Mouse (Mus musculus): ENCODE measurements around the gene Krt10. TPM values are rescaled to one million over a fixed set of nuclear protein-coding genes. Genes with fewer than 3 reads are reported as not detected.

The Krt10 gene
- 18.6 and 25.3 TPM in 2 replicates for polyA plus RNA-seq (2016; fragmentation: Nextera tagmentation; extraction: Ambion mirVana)

DNA sequence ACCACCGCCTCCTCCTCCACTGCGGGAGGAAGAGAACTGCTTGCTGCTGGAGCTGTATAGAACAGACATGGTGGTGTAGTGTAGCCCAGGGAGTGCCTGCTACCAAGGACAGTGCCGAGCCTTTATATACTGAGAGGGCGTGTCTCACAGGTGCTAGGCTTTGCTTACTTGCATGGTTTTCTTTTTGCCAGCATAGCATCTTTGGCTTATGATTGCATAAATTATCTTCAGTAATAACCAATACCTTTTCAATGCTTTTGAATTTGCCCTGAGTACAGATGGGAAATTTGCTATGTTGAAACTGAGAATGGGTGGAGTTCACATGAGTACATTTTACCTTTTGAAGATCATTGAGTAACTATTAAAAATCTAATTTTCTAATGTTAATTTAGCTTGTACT is at the start of gene Krt10:
Gene Krt10 (minus strand): TSS at position 101 of the 400 bp plus-strand sequence.
- no peak for DNase-seq (ENCODE audit: low spot score)
- 0 out of 2 replicates have a peak, but pooled peaks cover 7% of the 10 kb centered on the region for H3K4me1 ChIP-seq
- no peak within 1 kb of the TSS for H3K4me3 ChIP-seq
- H3K27me3 ChIP-seq (replicated peaks; ENCODE audit: low read depth, poor library complexity, severe bottlenecking) = 0 out of 2 replicates have a peak, but pooled peaks cover 3% of the 10 kb centered on the region
- H3K36me3 ChIP-seq (replicated peaks) = peaks cover 10% of the 10 kb centered on the region
- WGBS = 85% methylated on average over 4 of the region's 4 CpGs
- H3K27ac ChIP-seq (replicated peaks) = no peak within 1 kb of the TSS
- H3K9me3 ChIP-seq = no peaks in the 10 kb centered on the region

DNA sequence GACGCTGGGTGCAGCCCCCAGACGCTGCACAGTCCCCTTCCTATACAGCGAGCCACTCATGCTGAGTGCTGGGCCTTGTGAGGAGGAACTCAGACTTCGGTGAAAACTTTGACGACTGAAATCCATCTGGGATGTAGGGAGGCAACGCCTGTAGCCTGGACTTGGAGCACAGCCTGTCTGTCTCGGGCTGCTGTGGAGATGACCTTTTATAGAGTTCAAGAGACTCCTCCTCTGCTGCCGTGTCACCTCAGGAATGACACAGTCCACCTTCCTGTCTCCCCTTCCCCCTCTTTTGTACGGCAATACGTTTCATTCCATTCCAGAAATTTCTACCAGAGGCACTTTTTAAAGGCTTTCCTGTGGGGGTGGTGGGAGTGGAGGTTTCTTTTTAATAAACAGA is 48.8 kb upstream of the Krt10 start, which contains the start of gene Krt20:
Gene Krt20 (minus strand): TSS at position 179 of the 400 bp plus-strand sequence.
- 49% methylated on average over 10 of the region's 10 CpGs for WGBS
- Histone ChIP-seq H3K4me3 (no peak within 1 kb of the TSS), H3K36me3 (replicated peaks) (no peaks in the 10 kb centered on the region), H3K4me1 (peaks cover 20% of the 10 kb centered on the region), H3K27me3 (replicated peaks; ENCODE audit: low read depth, poor library complexity, severe bottlenecking) (no peaks in the 10 kb centered on the region), H3K9me3 (no peaks in the 10 kb centered on the region), H3K27ac (replicated peaks) (peak within 1 kb of the TSS; percentile 35; the same call in 1 of the 2 replicates)
- DNase-seq (ENCODE audit: low spot score) = no peak

DNA sequence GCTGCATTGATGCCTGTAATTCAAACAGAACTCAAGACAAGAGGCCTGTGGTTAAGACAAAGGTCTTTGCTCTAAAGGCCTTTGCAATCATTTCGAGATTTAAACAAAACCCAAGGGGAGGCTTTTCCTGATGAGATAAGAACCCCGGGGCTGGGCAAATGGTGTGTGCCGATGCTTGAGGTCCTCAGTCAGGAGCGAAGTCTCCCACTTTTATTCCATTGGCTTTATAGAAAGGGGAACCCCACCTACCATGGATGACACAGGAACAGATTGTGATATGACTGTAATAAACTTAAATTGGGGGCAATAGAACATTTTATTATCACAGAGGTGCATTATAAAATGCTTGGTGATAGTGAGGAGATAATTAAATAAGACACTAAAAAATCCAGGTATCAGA is 47.5 kb upstream of the Krt10 start:
- DNase-seq (ENCODE audit: low spot score) = no peak
- Histone ChIP-seq H3K4me1 (peaks cover 20% of the 10 kb centered on the region), H3K27me3 (replicated peaks; ENCODE audit: low read depth, poor library complexity, severe bottlenecking) (no peaks in the 10 kb centered on the region), H3K36me3 (replicated peaks) (no peaks in the 10 kb centered on the region), H3K27ac (replicated peaks) (no peak overlapping the region), H3K9me3 (no peaks in the 10 kb centered on the region), H3K4me3 (no peak overlapping the region)
- 75% methylated on average over 4 of the region's 4 CpGs for WGBS

DNA sequence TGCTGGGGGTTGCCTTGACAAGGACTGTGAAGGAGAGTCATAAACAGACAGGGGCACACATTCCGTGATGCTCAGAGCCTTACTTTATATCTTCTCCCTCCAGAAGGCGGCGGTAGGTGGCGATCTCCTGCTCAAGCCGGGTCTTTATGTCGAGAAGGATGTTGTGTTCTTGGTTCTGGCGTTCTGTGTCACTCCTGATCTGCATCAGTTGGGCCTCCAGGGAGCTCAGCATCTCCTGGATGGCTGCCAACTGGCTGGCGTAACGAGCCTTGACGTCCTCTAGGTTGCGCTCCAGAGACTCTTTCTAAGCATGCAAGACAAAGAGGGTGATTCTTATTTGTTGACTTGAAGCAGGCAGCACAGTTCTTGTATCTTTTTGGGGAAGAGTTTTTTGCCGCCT is 41.5 kb upstream of the Krt10 start:
- no peaks in the 10 kb centered on the region; the same call in 1 of the 2 replicates for H3K4me1 ChIP-seq
- peak; percentile 16 for DNase-seq (ENCODE audit: low spot score)
- no peaks in the 10 kb centered on the region for H3K36me3 ChIP-seq (replicated peaks)
- 56% methylated on average over 12 of the region's 12 CpGs for whole genome bisulfite sequencing
- H3K27me3 ChIP-seq (replicated peaks; ENCODE audit: low read depth, poor library complexity, severe bottlenecking) = no peaks in the 10 kb centered on the region
- H3K9me3 ChIP-seq = no peaks in the 10 kb centered on the region
- H3K4me3 ChIP-seq = no peak overlapping the region
- H3K27ac ChIP-seq (replicated peaks) = no peak overlapping the region

DNA sequence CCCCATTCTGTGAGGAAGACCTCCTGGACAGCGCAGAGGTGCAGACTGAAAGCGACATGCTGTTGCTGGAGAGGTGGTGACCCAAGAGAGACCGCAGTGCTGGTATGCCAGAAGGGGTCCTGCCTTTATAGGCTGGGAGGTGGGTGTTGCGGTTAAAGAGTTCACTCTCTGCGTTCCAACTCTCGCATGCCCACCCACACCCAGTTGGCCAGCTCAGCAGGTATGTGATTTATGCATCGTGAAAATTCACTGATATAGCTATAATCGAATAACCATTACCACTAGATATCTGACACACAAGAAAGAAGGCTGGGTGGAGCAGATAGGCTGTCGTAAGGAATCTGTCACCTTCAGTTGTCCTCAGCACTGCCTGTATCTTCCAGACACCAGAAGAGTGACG is 33.0 kb upstream of the Krt10 start, which contains the start of gene Krt12:
Gene Krt12 (minus strand): TSS at position 101 of the 400 bp plus-strand sequence.
- Histone ChIP-seq H3K4me1 (0 out of 2 replicates have a peak, but pooled peaks cover 2% of the 10 kb centered on the region), H3K27me3 (replicated peaks; ENCODE audit: low read depth, poor library complexity, severe bottlenecking) (no peaks in the 10 kb centered on the region), H3K36me3 (replicated peaks) (no peaks in the 10 kb centered on the region), H3K4me3 (no peak within 1 kb of the TSS), H3K9me3 (no peaks in the 10 kb centered on the region), H3K27ac (replicated peaks) (no peak within 1 kb of the TSS)
- no peak for DNase-seq (ENCODE audit: low spot score)
- WGBS = 88% methylated on average over 10 of the region's 10 CpGs

DNA sequence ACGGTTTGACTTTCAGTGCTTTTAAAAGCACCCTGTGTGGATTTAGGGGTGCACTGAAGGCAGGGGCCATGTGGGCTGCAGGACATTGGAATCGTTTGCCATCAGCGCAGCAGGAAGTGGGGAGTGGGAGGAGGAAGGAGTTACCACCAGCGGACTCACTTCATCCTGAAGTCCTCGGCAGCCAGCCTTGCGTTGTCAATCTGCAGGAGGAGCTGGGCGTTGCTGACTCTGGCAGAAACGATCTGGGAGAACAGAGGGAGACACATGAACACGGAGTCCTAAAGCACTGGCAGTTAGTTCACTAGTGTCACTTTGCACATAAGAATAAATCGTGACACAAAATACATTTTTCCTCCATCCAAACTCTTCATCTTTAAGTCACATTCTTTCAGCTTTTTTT is 31.4 kb upstream of the Krt10 start:
- Histone ChIP-seq H3K27ac (replicated peaks) (no peak overlapping the region), H3K4me3 (no peak overlapping the region), H3K9me3 (no peaks in the 10 kb centered on the region), H3K4me1 (0 out of 2 replicates have a peak, but pooled peaks cover 2% of the 10 kb centered on the region), H3K36me3 (replicated peaks) (no peaks in the 10 kb centered on the region), H3K27me3 (replicated peaks; ENCODE audit: low read depth, poor library complexity, severe bottlenecking) (no peaks in the 10 kb centered on the region)
- no peak for DNase-seq (ENCODE audit: low spot score)
- 54% methylated on average over 10 of the region's 10 CpGs for WGBS

DNA sequence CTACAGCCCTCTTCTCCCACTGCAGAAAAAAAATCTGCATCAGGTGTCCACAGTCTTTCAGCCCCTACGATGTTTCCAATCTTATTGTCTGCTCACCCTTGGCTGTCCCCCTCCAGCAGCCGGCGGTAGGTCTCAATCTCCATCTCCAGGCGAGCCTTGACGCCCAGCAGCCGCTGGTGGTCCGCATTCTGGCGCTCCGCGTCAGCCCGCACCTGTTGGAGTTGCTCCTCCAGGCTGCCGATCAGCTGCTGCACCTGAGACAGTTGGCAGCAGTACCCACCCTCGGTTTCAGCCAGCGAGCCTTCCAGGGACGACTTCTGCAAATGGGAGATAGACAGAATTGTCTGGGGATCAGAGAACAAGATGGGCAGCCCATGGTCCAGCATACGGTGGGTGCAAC is 28.7 kb upstream of the Krt10 start:
- no peaks in the 10 kb centered on the region for H3K36me3 ChIP-seq (replicated peaks)
- H3K4me3 ChIP-seq = no peak overlapping the region
- 73% methylated on average over 16 of the region's 16 CpGs for WGBS
- H3K27me3 ChIP-seq (replicated peaks; ENCODE audit: low read depth, poor library complexity, severe bottlenecking) = no peaks in the 10 kb centered on the region
- no peak overlapping the region for H3K27ac ChIP-seq (replicated peaks)
- DNase-seq (ENCODE audit: low spot score) = no peak
- no peaks in the 10 kb centered on the region for H3K9me3 ChIP-seq
- H3K4me1 ChIP-seq = 0 out of 2 replicates have a peak, but pooled peaks cover 2% of the 10 kb centered on the region

DNA sequence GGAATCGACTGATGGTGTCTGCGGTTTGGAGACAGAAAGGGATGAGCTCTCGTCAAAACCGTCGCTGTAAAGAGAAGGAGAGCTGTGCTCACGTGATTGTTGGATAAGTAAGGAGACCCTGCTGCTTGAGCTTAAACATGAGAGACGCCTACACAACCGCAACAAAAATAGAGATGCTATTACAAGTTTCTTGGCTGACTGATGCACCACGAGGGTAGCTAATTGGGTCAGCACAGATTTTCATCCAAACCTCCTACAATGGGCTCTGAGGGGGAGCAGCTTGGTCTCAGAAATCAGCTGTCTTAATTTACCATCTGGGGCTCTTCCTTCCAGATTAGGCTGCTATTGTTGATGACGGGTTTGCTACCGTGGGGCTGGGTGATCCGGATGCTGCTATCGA is 27.7 kb upstream of the Krt10 start:
- no peak overlapping the region for H3K27ac ChIP-seq (replicated peaks)
- WGBS = 90% methylated on average over 13 of the region's 13 CpGs
- 0 out of 2 replicates have a peak, but pooled peaks cover 2% of the 10 kb centered on the region for H3K4me1 ChIP-seq
- no peak for DNase-seq (ENCODE audit: low spot score)
- no peaks in the 10 kb centered on the region for H3K9me3 ChIP-seq
- H3K27me3 ChIP-seq (replicated peaks; ENCODE audit: low read depth, poor library complexity, severe bottlenecking) = no peaks in the 10 kb centered on the region
- H3K36me3 ChIP-seq (replicated peaks) = no peaks in the 10 kb centered on the region
- H3K4me3 ChIP-seq = no peak overlapping the region

DNA sequence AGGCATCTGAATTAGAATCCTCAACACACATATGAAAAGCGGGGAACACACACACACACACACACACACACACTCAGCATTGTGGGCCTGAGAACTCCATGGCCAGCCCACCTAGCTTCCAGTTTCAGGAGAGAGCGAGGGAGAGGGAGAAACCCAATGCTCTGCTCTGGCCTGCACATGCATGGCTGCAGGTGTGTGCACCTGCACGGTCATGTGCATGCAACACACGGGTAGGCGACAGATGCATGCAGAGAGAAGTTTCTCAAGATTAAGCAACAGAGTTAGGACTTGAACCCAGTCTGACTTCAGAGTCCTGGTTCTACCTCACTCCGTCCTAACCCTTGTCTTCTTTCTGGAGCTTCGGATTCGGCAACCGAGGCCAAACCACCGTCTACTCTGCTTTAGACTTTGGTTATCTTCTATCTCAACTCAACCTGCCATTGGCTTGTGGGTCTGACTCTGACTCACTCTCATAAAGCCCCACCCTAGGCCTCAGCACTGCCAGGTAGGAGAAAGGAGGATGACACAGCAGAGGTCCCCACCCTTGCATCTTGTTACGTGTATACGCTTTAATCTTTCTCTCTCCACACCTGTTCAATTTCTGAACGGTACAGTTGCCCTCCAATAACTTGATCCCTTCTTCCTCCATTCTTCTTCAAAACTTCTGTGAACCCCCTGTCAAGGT is 25.4 kb upstream of the Krt10 start:
- no peak for DNase-seq (ENCODE audit: low spot score)
- no peaks in the 10 kb centered on the region for H3K27me3 ChIP-seq (replicated peaks; ENCODE audit: low read depth, poor library complexity, severe bottlenecking)
- H3K27ac ChIP-seq (replicated peaks) = no peak overlapping the region
- no peaks in the 10 kb centered on the region for H3K36me3 ChIP-seq (replicated peaks)
- WGBS = 90% methylated on average over 13 of the region's 13 CpGs
- H3K4me1 ChIP-seq = no peaks in the 10 kb centered on the region
- H3K4me3 ChIP-seq = no peak overlapping the region
- H3K9me3 ChIP-seq = no peaks in the 10 kb centered on the region

DNA sequence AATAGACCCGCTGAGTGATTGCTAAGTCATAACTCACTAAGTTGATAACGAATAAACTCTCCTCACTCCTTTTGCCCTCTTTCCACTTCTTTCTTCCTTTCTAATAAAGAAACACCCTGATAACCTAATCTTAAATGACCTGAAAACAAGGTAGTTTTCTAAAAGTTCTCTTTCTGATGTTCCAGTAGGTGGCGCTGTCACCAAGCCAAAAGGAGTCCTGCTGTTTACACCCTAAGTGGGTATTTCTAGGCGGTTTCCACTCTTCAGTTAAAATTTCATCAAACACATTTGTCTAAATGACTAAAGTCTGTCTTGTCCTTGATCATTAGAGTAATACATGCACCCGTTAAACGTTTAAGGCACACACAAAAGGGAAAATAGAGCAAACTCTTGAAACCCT is 24.1 kb upstream of the Krt10 start:
- DNase-seq (ENCODE audit: low spot score) = peak; percentile 42
- Histone ChIP-seq H3K4me3 (no peak overlapping the region), H3K36me3 (replicated peaks) (no peaks in the 10 kb centered on the region), H3K4me1 (no peaks in the 10 kb centered on the region), H3K9me3 (no peaks in the 10 kb centered on the region), H3K27ac (replicated peaks) (no peak overlapping the region), H3K27me3 (replicated peaks; ENCODE audit: low read depth, poor library complexity, severe bottlenecking) (no peaks in the 10 kb centered on the region)
- 19% methylated on average over 6 of the region's 6 CpGs for WGBS

DNA sequence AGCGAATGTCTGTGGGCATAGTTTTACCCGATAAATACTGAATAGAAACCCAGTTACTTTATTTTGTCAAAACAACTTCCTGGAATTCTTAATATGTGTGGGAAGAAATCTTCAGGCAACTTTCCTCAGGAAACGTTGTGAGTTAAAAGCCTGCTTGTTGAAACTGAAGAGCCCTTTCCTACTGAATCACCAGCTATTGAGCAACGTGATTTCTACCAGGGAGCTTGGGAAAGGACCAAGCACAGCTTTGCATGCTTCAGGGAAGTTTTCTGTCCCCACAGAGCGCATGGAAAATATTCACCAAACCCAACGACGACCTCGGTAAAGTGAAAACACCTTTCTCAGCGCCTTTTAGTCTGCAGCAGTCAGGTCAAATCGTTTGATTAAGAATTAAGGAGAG is 17.0 kb upstream of the Krt10 start:
- no peaks in the 10 kb centered on the region for H3K9me3 ChIP-seq
- no peak overlapping the region for H3K4me3 ChIP-seq
- H3K27me3 ChIP-seq (replicated peaks; ENCODE audit: low read depth, poor library complexity, severe bottlenecking) = no peaks in the 10 kb centered on the region
- H3K36me3 ChIP-seq (replicated peaks) = no peaks in the 10 kb centered on the region
- 77% methylated on average over 10 of the region's 10 CpGs for WGBS
- no peak overlapping the region for H3K27ac ChIP-seq (replicated peaks)
- no peak for DNase-seq (ENCODE audit: low spot score)
- H3K4me1 ChIP-seq = no peaks in the 10 kb centered on the region

DNA sequence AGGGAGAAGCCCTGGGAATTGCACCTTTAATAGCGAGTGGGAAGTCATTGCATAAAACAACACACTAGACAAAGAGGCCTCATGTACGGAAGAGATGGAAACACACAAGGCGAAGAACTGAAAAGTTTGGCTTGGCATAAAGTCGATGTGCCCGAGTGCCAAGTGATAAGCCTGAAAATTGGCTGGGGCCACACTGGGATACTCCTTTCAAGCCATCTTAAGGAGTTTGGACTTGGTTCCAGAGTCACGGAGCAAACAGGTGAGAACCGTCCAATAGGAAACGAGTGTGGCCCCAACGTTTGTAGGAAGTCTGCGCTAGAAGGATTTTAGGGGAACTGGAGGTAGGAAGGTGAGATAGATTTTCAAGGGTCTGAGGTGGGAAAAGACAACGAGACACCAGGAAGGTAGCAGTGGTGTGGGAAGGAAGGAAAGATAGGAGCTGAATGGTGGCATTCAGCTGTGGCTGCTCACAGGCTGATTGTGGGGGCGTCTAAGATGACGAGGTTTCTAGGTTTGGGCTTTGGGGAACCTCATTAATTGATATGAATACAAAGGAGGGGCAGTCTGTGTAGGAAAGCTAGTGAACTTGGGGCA is 10.9 kb upstream of the Krt10 start:
- WGBS = 88% methylated on average over 13 of the region's 13 CpGs
- H3K9me3 ChIP-seq = no peaks in the 10 kb centered on the region

DNA sequence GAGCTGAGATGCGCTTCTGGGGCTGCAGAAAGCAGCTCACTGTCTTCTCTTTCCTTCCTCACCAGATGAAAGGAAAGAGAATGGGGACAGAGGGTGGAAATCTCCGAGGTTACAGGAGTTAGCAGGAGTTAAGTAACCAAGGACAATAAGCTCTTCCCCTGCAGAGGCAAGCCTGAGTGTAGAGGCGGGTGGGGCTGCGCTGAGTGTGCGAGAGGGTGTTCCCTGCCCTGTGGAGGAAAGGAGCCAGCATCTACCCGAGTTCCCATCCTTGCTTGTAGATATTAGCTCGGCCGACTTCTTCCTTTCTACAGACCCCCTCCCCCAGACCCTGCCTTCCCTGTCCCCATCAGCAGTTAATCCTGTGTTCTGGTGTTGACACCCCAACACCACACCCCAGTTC is 9.7 kb upstream of the Krt10 start:
- no peak for DNase-seq (ENCODE audit: low spot score)
- no peak overlapping the region for H3K4me3 ChIP-seq
- no peaks in the 10 kb centered on the region for H3K27me3 ChIP-seq (replicated peaks; ENCODE audit: low read depth, poor library complexity, severe bottlenecking)
- H3K4me1 ChIP-seq = no peaks in the 10 kb centered on the region
- no peak overlapping the region for H3K27ac ChIP-seq (replicated peaks)
- WGBS = 60% methylated on average over 8 of the region's 8 CpGs
- no peaks in the 10 kb centered on the region for H3K9me3 ChIP-seq
- H3K36me3 ChIP-seq (replicated peaks) = no peaks in the 10 kb centered on the region

More for the DNA sequence above, 10.9 kb upstream of the Krt10 start:
- no peaks in the 10 kb centered on the region for H3K4me1 ChIP-seq
- no peak overlapping the region for H3K4me3 ChIP-seq
- H3K27ac ChIP-seq (replicated peaks) = no peak overlapping the region
- H3K27me3 ChIP-seq (replicated peaks; ENCODE audit: low read depth, poor library complexity, severe bottlenecking) = no peaks in the 10 kb centered on the region
- DNase-seq (ENCODE audit: low spot score) = no peak
- no peaks in the 10 kb centered on the region for H3K36me3 ChIP-seq (replicated peaks)

All from embryonic facial prominence, embryonic 10.5 days (tissue).